Mouse (Mus musculus): ENCODE data around the gene Szt2.

DNA sequence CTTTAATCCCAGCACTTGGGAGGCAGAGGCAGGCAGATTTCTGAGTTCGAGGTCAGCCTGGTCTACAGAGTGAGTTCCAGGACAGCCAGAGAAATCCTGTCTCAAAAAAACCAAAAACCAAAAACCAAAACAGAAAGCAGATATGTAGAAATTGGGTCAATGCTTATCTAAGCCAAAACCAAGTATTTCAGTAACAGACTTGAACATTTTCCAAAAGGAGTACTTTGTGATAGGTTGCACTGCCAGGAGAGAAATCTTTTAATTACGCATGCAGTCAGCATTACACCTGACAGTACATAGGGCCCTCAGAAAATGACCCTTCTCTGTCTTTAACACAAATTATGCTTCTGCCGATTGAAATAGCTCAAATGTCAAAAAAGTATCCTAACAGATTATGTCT lies 7.7 kb downstream of the Szt2 start:
- no peak for TF ChIP-seq POLR2A (IDR thresholded peaks at IDR 0.05; ENCODE audit: insufficient read depth, low read depth, low read length)
- TF ChIP-seq CTCF (IDR thresholded peaks at IDR 0.05): no peak
- TF ChIP-seq EP300 (IDR thresholded peaks at IDR 0.05; ENCODE audit: insufficient read depth, low read depth, low read length): no peak
